Mouse (Mus musculus): ENCODE measurements around the gene 2010111I01Rik.

The 2010111I01Rik gene

GRCm38 (mm10) chr13:63284748-63285147, 320.1 kb downstream of the 2010111I01Rik start:
- DNase-seq (ENCODE audit: low spot score in 2 of 2) = no peak

GRCm38 (mm10) chr13:63286483-63287102, 321.9 kb downstream of the 2010111I01Rik start:
- DNase-seq (ENCODE audit: low spot score in 2 of 2) = no peak

- DNase-seq (ENCODE audit: low spot score in 2 of 2) = no peak
Measured at GRCm38 (mm10) chr13:63289152-63289551, 324.5 kb downstream of the 2010111I01Rik start.

- no peak for DNase-seq (ENCODE audit: low spot score in 2 of 2)
Measured at GRCm38 (mm10) chr13:63289687-63290086, 325.0 kb downstream of the 2010111I01Rik start.

- DNase-seq (ENCODE audit: low spot score in 2 of 2) = no peak
Measured at GRCm38 (mm10) chr13:63290126-63290525, 325.4 kb downstream of the 2010111I01Rik start.

GRCm38 (mm10) chr13:63291016-63291415, 326.3 kb downstream of the 2010111I01Rik start:
- DNase-seq (ENCODE audit: low spot score in 2 of 2) = no peak

- DNase-seq (ENCODE audit: low spot score in 2 of 2) = no peak
Measured at GRCm38 (mm10) chr13:63293647-63294046, 329.0 kb downstream of the 2010111I01Rik start.

GRCm38 (mm10) chr13:63294359-63295193, 329.9 kb downstream of the 2010111I01Rik start:
- DNase-seq (ENCODE audit: low spot score in 2 of 2) = no peak

- DNase-seq (ENCODE audit: low spot score in 2 of 2) = no peak
Measured at GRCm38 (mm10) chr13:63296300-63296699, 331.6 kb downstream of the 2010111I01Rik start.

GRCm38 (mm10) chr13:63297003-63297402, 332.3 kb downstream of the 2010111I01Rik start:
- DNase-seq (ENCODE audit: low spot score in 2 of 2) = no peak

GRCm38 (mm10) chr13:63297933-63298332, 333.2 kb downstream of the 2010111I01Rik start:
- no peak for DNase-seq (ENCODE audit: low spot score in 2 of 2)

- no peak for DNase-seq (ENCODE audit: low spot score in 2 of 2)
Measured at GRCm38 (mm10) chr13:63298931-63299330, 334.2 kb downstream of the 2010111I01Rik start.

- no peak for DNase-seq (ENCODE audit: low spot score in 2 of 2)
Measured at GRCm38 (mm10) chr13:63300929-63301328, 336.2 kb downstream of the 2010111I01Rik start.

- DNase-seq (ENCODE audit: low spot score in 2 of 2) = no peak
Measured at GRCm38 (mm10) chr13:63301764-63302209, 337.1 kb downstream of the 2010111I01Rik start.

- no peak for DNase-seq (ENCODE audit: low spot score in 2 of 2)
Measured at GRCm38 (mm10) chr13:63302381-63302780, 337.7 kb downstream of the 2010111I01Rik start.

- DNase-seq (ENCODE audit: low spot score in 2 of 2) = no peak
Measured at GRCm38 (mm10) chr13:63304124-63304792, 339.6 kb downstream of the 2010111I01Rik start.

GRCm38 (mm10) chr13:63304799-63305159, 340.1 kb downstream of the 2010111I01Rik start:
- DNase-seq (ENCODE audit: low spot score in 2 of 2) = no peak

- DNase-seq (ENCODE audit: low spot score in 2 of 2) = no peak
Measured at GRCm38 (mm10) chr13:63305160-63306011, 340.7 kb downstream of the 2010111I01Rik start.

GRCm38 (mm10) chr13:63306768-63307167, 342.1 kb downstream of the 2010111I01Rik start:
- no peak for DNase-seq (ENCODE audit: low spot score in 2 of 2)

GRCm38 (mm10) chr13:63309563-63309962, 344.9 kb downstream of the 2010111I01Rik start:
- DNase-seq (ENCODE audit: low spot score in 2 of 2) = no peak

- DNase-seq (ENCODE audit: low spot score in 2 of 2) = no peak
Measured at GRCm38 (mm10) chr13:63311156-63311555, 346.5 kb downstream of the 2010111I01Rik start.

Measured in frontal cortex, postnatal 10 days (tissue).